Mouse (Mus musculus): ENCODE measurements at regions not wholly inside any gene's neighbourhood (a gene's known extent, or its start where the extent isn't known, plus 50 kb on each side); places are given as distances from the start of the nearest gene placed in this dataset.
"Not testable (repeated sequence)": the region's sequence is repeated elsewhere in the genome, so short reads cannot be mapped to it uniquely, and the experiment has no call there.

- H3K36me3 ChIP-seq (replicated peaks; ENCODE audit: control insufficient read depth, insufficient read depth); H3K4me3 ChIP-seq (replicated peaks; ENCODE audit: low read length); ATAC-seq (ENCODE audit: low FRiP score); DNase-seq (ENCODE audit: low spot score); H3K9me3 ChIP-seq (ENCODE audit: control insufficient read depth, low read length); H3K4me1 ChIP-seq (replicated peaks; ENCODE audit: control insufficient read depth, insufficient read depth, low read length); H3K4me2 ChIP-seq (replicated peaks); H3K27ac ChIP-seq; H3K9ac ChIP-seq; H3K27me3 ChIP-seq (ENCODE audit: control insufficient read depth, insufficient read depth, low read length): not testable (repeated sequence)
- 76% methylated on average over 6 of the region's 6 CpGs for WGBS
Observed at GRCm38 (mm10) chr4:3260061-3260460, 74.9 kb upstream of the Vmn1r3 start.

- not testable (repeated sequence) for H3K27me3 ChIP-seq (ENCODE audit: control insufficient read depth, insufficient read depth, low read length); H3K27ac ChIP-seq; H3K36me3 ChIP-seq (replicated peaks; ENCODE audit: control insufficient read depth, insufficient read depth); H3K4me3 ChIP-seq (replicated peaks; ENCODE audit: low read length); H3K4me2 ChIP-seq (replicated peaks); H3K4me1 ChIP-seq (replicated peaks; ENCODE audit: control insufficient read depth, insufficient read depth, low read length); H3K9ac ChIP-seq; DNase-seq (ENCODE audit: low spot score); ATAC-seq (ENCODE audit: low FRiP score)
- WGBS, result 89% methylated on average over 21 of the region's 21 CpGs
- H3K9me3 ChIP-seq (ENCODE audit: control insufficient read depth, low read length), result peaks cover 39% of the 10 kb centered on the region
Observed at GRCm38 (mm10) chr4:3252606-3253281, 67.6 kb upstream of the Vmn1r3 start.

GRCm38 (mm10) chr4:3250258-3250657 lies 65.1 kb upstream of the Vmn1r3 start:
- H3K4me3 ChIP-seq (replicated peaks; ENCODE audit: low read length); ATAC-seq (ENCODE audit: low FRiP score); H3K9ac ChIP-seq; H3K27ac ChIP-seq; H3K4me1 ChIP-seq (replicated peaks; ENCODE audit: control insufficient read depth, insufficient read depth, low read length); H3K36me3 ChIP-seq (replicated peaks; ENCODE audit: control insufficient read depth, insufficient read depth); H3K4me2 ChIP-seq (replicated peaks); H3K27me3 ChIP-seq (ENCODE audit: control insufficient read depth, insufficient read depth, low read length): not testable (repeated sequence)
- H3K9me3 ChIP-seq (ENCODE audit: control insufficient read depth, low read length), result peaks cover 45% of the 10 kb centered on the region
- 57% methylated on average over 4 of the region's 4 CpGs for WGBS
- DNase-seq (ENCODE audit: low spot score), result peak; percentile 22

GRCm38 (mm10) chr4:3242011-3242410 lies 56.9 kb upstream of the Vmn1r3 start:
- DNase-seq (ENCODE audit: low spot score); H3K4me3 ChIP-seq (replicated peaks; ENCODE audit: low read length); H3K27ac ChIP-seq; H3K9ac ChIP-seq; H3K27me3 ChIP-seq (ENCODE audit: control insufficient read depth, insufficient read depth, low read length); H3K4me1 ChIP-seq (replicated peaks; ENCODE audit: control insufficient read depth, insufficient read depth, low read length); H3K4me2 ChIP-seq (replicated peaks); ATAC-seq (ENCODE audit: low FRiP score); H3K36me3 ChIP-seq (replicated peaks; ENCODE audit: control insufficient read depth, insufficient read depth): not testable (repeated sequence)
- H3K9me3 ChIP-seq (ENCODE audit: control insufficient read depth, low read length), result peaks cover 27% of the 10 kb centered on the region
- WGBS, result 83% methylated on average over 6 of the region's 6 CpGs

- not testable (repeated sequence) for H3K27ac ChIP-seq; H3K27me3 ChIP-seq (ENCODE audit: control insufficient read depth, insufficient read depth, low read length); H3K4me3 ChIP-seq (replicated peaks; ENCODE audit: low read length); H3K36me3 ChIP-seq (replicated peaks; ENCODE audit: control insufficient read depth, insufficient read depth); H3K4me1 ChIP-seq (replicated peaks; ENCODE audit: control insufficient read depth, insufficient read depth, low read length); DNase-seq (ENCODE audit: low spot score); H3K4me2 ChIP-seq (replicated peaks); H3K9ac ChIP-seq
- peak; percentile 53; the same call in 1 of the 2 replicates for ATAC-seq (ENCODE audit: low FRiP score)
- WGBS, result 76% methylated on average over 4 of the region's 4 CpGs
- H3K9me3 ChIP-seq (ENCODE audit: control insufficient read depth, low read length), result peaks cover 27% of the 10 kb centered on the region
Observed at GRCm38 (mm10) chr4:3241351-3241750, 56.2 kb upstream of the Vmn1r3 start.

GRCm38 (mm10) chr4:3238493-3238892 lies 53.3 kb upstream of the Vmn1r3 start:
- WGBS, result 72% methylated on average over 6 of the region's 6 CpGs
- H3K4me3 ChIP-seq (replicated peaks; ENCODE audit: low read length); ATAC-seq (ENCODE audit: low FRiP score): not testable (repeated sequence)

GRCm38 (mm10) chr4:3236148-3236779 lies 51.1 kb upstream of the Vmn1r3 start:
- peak; percentile 50; the same call in 1 of the 2 replicates for ATAC-seq (ENCODE audit: low FRiP score)
- WGBS, result 27% methylated on average over 2 of the region's 2 CpGs
- not testable (repeated sequence) for DNase-seq (ENCODE audit: low spot score)

More at GRCm38 (mm10) chr4:3238493-3238892, 53.3 kb upstream of the Vmn1r3 start:
- not testable (repeated sequence) for H3K27ac ChIP-seq; H3K4me2 ChIP-seq (replicated peaks); DNase-seq (ENCODE audit: low spot score); H3K9ac ChIP-seq; H3K36me3 ChIP-seq (replicated peaks; ENCODE audit: control insufficient read depth, insufficient read depth); H3K4me1 ChIP-seq (replicated peaks; ENCODE audit: control insufficient read depth, insufficient read depth, low read length); H3K27me3 ChIP-seq (ENCODE audit: control insufficient read depth, insufficient read depth, low read length)
- H3K9me3 ChIP-seq (ENCODE audit: control insufficient read depth, low read length), result peaks cover 35% of the 10 kb centered on the region

More at GRCm38 (mm10) chr4:3236148-3236779, 51.1 kb upstream of the Vmn1r3 start:
- not testable (repeated sequence) for H3K36me3 ChIP-seq (replicated peaks; ENCODE audit: control insufficient read depth, insufficient read depth); H3K27me3 ChIP-seq (ENCODE audit: control insufficient read depth, insufficient read depth, low read length); H3K4me2 ChIP-seq (replicated peaks); H3K4me1 ChIP-seq (replicated peaks; ENCODE audit: control insufficient read depth, insufficient read depth, low read length); H3K4me3 ChIP-seq (replicated peaks; ENCODE audit: low read length); H3K9ac ChIP-seq; H3K27ac ChIP-seq
- peaks cover 35% of the 10 kb centered on the region for H3K9me3 ChIP-seq (ENCODE audit: control insufficient read depth, low read length)
